Mouse (Mus musculus) cerebellum, postnatal 4 days (tissue): ENCODE measurements around the gene Zfyve28.

ENCODE experiments used
- DNase-seq, 2 experiments: peaks; one replicate each; pipeline ENCODE4 v3.0.0; 2022; ENCODE audit warnings: low spot score in 2 of 2, mixed read lengths in 1 of 2

Gene Zfyve28

GRCm38 (mm10) chr5:34183156-34183880 is 104.9 kb downstream of the Zfyve28 start:
- DNase-seq = peak in 1 of 2 experiments; percentile 15

GRCm38 (mm10) chr5:34182486-34182885 is 105.8 kb downstream of the Zfyve28 start:
- DNase-seq = peak in 1 of 2 experiments; percentile 14

- no peak for DNase-seq
Measured at GRCm38 (mm10) chr5:34177821-34178220, 110.4 kb downstream of the Zfyve28 start.

- DNase-seq = no peak
Measured at GRCm38 (mm10) chr5:34177091-34177490, 111.2 kb downstream of the Zfyve28 start.

- peak in 1 of 2 experiments; percentile 17 for DNase-seq
Measured at GRCm38 (mm10) chr5:34176691-34177090, 111.6 kb downstream of the Zfyve28 start.

GRCm38 (mm10) chr5:34175403-34175694 is 112.9 kb downstream of the Zfyve28 start:
- peak in 1 of 2 experiments; percentile 19 for DNase-seq

GRCm38 (mm10) chr5:34174550-34175402 is 113.5 kb downstream of the Zfyve28 start:
- peak in 1 of 2 experiments; percentile 11 for DNase-seq

- DNase-seq = peak in 1 of 2 experiments; percentile 18
Measured at GRCm38 (mm10) chr5:34174021-34174420, 114.2 kb downstream of the Zfyve28 start.

GRCm38 (mm10) chr5:34170726-34171125 is 117.5 kb downstream of the Zfyve28 start:
- no peak for DNase-seq

- no peak for DNase-seq
Measured at GRCm38 (mm10) chr5:34169954-34170353, 118.3 kb downstream of the Zfyve28 start.

GRCm38 (mm10) chr5:34168950-34169891 is 119.0 kb downstream of the Zfyve28 start, which contains the start of the genes Poln and Haus3:
Gene Poln, minus strand, starts transcription at chr5:34169448.
Gene Haus3, minus strand, starts transcription at chr5:34169527.
- DNase-seq = peak; percentile 85 to 95

GRCm38 (mm10) chr5:34167857-34168256 is 120.4 kb downstream of the Zfyve28 start:
- DNase-seq = no peak

GRCm38 (mm10) chr5:34165793-34166192 is 122.5 kb downstream of the Zfyve28 start:
- no peak for DNase-seq

- no peak for DNase-seq
Measured at GRCm38 (mm10) chr5:34148476-34148875, 139.8 kb downstream of the Zfyve28 start.

GRCm38 (mm10) chr5:34147554-34147953 is 140.7 kb downstream of the Zfyve28 start:
- no peak for DNase-seq
